Mouse (Mus musculus) megakaryocyte-erythroid progenitor cell, adult 5-6 weeks (primary cell): ENCODE measurements around the gene Iqce. TPM values are rescaled to one million over a fixed set of nuclear protein-coding genes. Genes with fewer than 3 reads are reported as not detected.

Experiments used
- ATAC-seq: replicated peaks from 2 replicates; pipeline ENCODE4 v1.8.0; 2016; ENCODE audit warnings: mild to moderate bottlenecking, inconsistent platforms; ENCODE audit not compliant: severe bottlenecking, poor library complexity, low FRiP score, low TSS enrichment
- total RNA-seq, 2 experiments: library from RNA; stranded (forward) in 1 of 2; stranded (reverse) in 1 of 2; fragments of 200-1000, 215-1000 nt in 1 of 2; fragments of >200 nt in 1 of 2; fragmentation: Nextera tagmentation in 1 of 2; gene quantifications; 2 replicates each; pipeline ENCODE4 v1.2.3; 2014 to 2017

Iqce gene
- total RNA-seq, 2 experiments from 2014 or later, result 5.6 to 24.6 TPM

DNA sequence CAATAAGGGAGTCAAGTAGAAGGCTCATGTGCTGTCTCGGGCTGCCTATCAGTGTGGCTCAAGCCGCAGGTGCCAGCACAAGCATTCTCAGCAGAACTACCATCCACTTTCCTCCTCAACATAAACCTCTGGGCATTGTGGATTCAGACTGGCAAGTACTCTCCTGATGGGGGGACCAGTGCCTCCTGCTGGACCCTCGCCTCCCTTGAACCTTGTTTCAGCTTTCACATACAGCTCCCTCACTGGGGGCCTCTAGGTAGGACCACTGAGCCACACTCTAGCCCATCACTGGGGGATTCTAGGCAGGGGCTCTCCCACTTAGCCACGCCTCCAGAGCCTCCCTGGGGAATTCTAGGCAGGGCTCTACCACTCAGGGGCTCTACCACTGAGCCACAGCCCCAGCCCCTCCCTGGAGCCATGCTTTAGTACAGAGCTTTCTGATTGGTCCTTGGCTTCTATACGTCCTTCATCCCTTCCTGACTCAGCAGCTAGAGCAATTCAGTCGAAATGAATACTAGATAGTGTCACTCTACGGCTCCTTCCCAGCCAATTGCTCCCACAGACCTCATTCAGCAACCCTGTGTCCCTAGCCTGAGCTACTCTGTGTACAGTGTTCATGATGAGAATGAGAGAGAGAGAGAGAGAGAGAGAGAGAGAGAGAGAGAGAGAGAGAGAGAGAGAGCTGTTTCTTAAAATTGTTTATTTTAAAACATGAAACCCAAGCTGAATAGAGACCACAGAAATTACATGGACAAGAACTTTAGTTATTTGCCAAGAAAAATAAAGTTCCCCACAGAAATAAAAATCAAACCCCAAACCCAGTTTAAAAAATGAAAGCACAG lies 82.1 kb downstream of the Iqce start:
- no peak for ATAC-seq

DNA sequence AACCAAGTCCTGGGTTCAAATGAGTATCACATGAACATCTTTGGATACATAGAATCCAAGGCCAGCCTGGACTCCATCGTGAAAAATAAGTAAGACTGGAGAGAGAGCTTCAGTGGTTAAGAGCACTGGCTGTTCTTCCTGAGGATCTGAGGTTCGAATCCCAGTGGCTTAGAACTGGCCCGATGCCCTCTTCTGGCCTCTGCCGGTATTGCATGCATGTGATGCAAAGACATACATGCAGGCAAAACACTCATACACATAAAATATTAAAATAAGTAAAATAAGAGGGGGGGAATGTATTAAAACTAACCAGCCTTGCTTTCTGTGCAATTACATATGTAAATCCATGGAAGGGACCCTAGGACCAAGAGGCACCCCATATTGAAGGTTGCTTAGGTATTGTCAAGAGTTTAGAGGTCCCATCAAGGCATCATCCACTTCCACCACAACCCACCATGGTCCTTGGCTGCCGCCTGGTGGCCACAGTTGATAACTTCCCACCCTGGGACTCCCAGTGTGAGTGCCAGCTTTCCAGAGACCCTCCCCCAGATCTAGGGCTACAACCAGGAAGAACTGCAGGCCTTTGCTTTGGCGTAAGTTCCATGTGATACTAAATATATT lies 82.9 kb downstream of the Iqce start:
- peak; percentile 61 for ATAC-seq

DNA sequence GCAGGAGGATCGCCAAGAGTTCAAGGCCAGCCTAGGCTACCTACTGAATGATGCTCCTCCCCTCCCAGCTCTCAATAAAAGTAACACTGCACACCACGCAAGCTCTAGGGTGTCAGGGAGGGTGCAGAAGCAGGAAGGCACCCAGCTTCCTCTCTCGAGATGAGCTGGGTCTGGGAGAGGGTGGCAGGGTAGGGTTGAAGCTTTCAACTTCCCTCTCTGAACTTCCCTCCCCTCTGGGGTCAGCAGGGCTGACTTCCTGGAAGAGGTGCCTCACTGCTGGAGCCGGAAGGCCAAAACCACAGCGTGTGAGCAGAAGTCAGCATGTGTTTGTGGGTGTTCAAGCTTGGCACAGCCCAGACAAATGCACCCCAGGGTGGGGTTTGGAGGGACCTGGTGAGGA lies 84.5 kb downstream of the Iqce start:
- ATAC-seq, result no peak

DNA sequence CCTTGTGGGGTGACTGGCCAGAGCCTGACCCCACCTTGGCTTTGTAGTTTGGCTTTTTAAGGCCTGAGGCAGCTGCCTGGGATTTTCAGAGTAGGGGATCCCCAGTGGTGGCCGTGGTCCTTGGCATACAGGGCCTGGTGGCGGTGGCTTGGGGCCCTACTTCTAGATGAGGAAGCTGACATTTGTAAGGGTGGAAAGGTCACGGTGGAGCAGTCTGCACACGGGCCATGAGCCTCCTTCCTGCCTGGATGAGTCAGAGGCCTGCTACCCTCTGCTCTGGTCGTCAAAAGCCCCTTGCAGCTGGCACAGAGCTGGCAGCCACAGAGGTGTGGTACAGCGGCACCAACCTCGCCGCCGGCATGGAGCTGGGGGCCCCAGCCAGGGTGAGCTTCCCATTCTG lies 85.5 kb downstream of the Iqce start:
- ATAC-seq, result no peak

DNA sequence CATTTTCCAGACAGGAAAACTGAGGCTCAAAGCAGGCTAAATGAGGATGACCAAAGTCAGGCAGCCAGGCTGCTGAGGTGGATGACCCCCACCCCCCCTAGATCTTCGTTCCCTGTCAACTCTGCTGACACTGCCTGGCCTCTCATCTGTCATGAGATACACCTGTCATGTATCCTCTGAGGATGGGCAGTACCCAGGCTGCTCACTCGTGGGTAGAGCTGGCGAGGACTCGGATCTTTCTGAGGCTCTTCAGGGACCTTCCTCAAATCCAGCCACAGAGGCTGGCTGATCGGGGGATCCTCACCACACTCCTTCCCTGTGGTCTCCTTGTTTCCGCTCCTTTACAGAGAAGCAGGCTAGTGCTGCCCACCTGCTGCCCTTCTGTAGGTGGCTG lies 86.1 kb downstream of the Iqce start:
- ATAC-seq, result no peak

DNA sequence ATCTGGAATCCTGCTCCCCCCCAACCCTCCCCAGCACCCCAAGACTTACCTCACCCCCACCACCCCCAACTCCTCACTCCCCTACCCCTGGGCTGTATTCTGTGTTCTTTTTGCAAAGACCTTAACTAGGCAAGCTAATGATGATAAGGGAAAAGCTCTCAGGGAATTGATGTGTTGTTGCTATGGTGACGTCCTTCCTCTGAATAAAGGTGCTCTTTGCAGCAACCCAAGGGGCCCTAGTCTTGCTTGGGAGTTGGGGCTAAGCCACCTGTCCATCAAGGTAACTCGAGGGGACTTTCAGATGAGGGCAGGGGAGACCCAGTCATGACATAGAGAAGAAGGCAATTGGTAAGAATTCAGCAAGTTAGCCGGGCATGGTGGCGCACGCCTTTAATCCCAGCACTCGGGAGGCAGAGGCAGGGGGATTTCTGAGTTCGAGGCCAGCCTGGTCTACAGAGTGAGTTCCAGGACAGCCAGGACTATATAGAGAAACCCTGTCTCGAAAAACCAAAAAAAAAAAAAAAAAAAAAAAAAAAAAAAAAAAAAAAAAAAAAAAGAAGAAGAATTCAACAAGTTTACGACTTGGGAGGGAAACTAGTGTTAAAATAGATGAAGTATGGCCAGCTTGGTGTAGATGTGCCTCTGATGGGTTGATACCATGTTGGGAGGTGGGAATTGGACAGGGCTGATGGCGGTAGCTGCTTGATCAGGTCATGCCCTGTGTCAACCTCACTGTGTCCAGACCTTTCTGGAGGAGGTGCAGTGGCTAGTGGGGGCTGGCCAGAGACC lies 86.7 kb downstream of the Iqce start:
- ATAC-seq, result no peak

DNA sequence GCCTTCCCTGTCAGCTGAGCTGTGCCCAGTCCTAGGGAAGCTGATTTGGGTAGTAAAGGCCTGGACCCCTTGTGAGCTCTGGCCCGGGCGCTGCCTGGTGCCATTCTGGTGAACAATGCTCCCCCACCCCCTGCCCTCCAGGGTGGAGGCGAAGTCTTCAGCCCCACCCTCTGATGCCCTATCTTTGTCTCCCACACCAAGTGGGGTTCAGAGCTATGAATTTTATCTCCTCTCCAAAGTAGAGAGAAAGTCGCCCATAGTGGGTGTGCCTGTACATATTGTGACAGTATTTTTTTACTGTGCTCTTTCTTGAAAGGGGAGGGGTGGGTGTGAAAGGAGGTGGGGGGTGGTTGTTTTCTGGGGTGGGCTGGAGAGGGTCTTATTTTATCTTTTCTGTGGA lies 87.3 kb downstream of the Iqce start:
- peak; percentile 65 for ATAC-seq

DNA sequence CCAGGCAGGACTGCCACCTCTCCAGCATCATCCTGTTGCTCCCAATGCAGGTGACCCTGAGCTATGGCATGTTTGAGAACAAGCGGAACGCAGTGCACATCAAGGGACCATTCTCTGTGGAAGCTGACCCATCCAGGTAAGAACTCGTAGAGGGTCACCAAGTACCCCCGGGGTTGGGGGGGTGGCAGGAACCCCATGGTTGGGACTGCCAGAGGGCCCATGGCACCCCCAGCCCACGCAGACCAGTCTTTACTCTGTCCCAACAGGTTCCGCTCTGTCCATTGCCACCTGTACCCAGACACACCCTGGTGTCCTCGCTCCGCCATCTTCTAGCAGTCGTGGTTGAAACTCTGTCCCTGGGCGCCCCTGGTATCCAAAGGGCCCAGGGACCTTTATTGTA lies 88.0 kb downstream of the Iqce start:
- no peak for ATAC-seq

DNA sequence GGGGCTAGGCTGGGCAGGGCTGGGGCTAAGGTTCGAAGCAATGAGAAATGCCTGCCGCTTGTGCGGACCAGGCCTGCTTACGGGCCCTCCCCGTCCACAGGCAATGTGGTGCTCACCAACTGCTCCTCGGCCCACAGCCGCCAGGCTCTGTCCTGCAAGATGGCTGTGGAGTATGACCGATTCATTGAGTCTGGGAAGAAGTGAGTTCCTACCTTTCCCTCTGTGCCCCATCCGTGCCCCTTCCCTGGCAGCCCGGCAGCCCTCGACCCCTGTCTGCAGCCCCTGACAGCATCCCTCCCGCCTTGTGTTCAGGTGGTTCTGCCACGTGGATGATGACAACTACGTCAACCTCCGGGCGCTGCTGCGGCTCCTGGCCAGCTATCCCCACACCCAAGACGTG lies 90.0 kb downstream of the Iqce start:
- no peak for ATAC-seq

Other genes starting within 250 kb of the Iqce start
- gene Chst12, start 196.8 kb downstream of the Iqce start, total RNA-seq (2014; fragmentation: Nextera tagmentation), result 16.6 and 17.2 TPM in 2 replicates
- gene Chst12, start 196.8 kb downstream of the Iqce start, total RNA-seq (2017), result 3.6 and 3.9 TPM in 2 replicates
- gene Grifin, start 137.3 kb downstream of the Iqce start, total RNA-seq (2014; fragmentation: Nextera tagmentation), result not detected in 2 replicates
- gene Grifin, start 137.3 kb downstream of the Iqce start, total RNA-seq (2017), result not detected in 2 replicates
- gene Lfng, start 95.1 kb downstream of the Iqce start, total RNA-seq (2014; fragmentation: Nextera tagmentation), result 17.6 and 38.9 TPM in 2 replicates
- 21.3 and 22.9 TPM in 2 replicates for gene Lfng, start 95.1 kb downstream of the Iqce start, total RNA-seq (2017)
- gene Ttyh3, start 53.3 kb downstream of the Iqce start, total RNA-seq (2014; fragmentation: Nextera tagmentation), result 26.7 and 32.2 TPM in 2 replicates
- gene Ttyh3, start 53.3 kb downstream of the Iqce start, total RNA-seq (2017), result 5.6 and 8.6 TPM in 2 replicates
- 24.7 and 25.7 TPM in 2 replicates for gene Brat1, start 2.6 kb upstream of the Iqce start, total RNA-seq (2014; fragmentation: Nextera tagmentation)
- 14.9 and 15.7 TPM in 2 replicates for gene Brat1, start 2.6 kb upstream of the Iqce start, total RNA-seq (2017)
- 0.46 TPM in 1 of 2 replicates, not detected in the other for gene Amz1, start 21.7 kb upstream of the Iqce start, total RNA-seq (2014; fragmentation: Nextera tagmentation)
- gene Amz1, start 21.7 kb upstream of the Iqce start, total RNA-seq (2017), result 1.3 TPM in 1 of 2 replicates, not detected in the other
- gene Gna12, start 128.1 kb upstream of the Iqce start, total RNA-seq (2014; fragmentation: Nextera tagmentation), result 54.8 and 74.3 TPM in 2 replicates
- gene Gna12, start 128.1 kb upstream of the Iqce start, total RNA-seq (2017), result 27.8 and 37.6 TPM in 2 replicates